ENCODE assay signal across 14 mouse cellular contexts in the genomic region with DNA sequence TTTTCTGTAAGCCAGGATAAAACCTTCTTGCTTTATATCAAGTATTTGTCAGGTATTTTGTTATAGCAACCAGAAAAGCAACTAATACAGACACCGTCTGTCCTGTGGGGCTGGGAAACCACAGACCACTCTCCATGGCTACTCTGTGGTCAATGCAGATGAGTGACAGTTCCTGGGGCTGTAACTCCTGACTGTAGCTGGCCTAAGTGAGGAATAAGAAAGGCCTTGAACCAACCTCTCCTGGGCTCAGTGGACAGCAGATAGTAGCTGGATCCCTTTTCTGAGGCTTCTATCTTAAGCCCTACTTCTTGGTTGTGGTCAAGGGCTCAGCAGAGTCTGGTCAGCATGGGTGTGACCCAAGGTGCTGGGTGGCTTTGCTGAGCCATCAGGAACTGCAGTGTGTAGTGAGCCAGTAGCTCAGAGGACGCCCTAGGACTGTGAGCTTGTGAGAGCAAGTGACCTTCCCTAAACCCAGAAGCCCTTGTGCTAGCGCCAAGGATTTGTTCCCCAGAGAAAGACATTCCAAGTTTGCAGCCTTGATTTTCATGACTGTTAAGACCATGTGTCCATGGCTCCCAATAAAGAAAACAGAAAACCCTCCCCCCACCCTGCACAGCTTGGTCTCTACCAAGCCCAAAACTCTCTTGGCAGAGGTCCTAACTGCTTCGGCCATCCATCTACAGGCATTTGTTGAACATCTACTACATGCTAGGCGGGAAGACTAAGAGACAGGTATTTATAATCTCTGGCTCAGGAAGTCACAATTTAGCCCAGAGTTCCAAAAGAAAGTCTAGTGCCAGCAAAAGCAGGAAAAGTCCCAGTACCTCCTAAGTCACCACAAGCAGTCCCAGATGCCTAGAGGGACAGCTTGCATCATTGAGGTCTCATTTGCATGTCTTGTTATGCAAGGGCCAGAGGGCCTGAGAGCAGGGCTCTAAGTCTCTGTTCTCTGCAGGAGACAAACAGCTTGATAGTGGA. TPM values are rescaled to one million over a fixed set of nuclear protein-coding genes. Genes with fewer than 3 reads are reported as not detected.
A peak's percentile ranks its signal among the peaks of the same experiment; 100 is the strongest.
DNase-seq lines count a peak whose midpoint lies in the region; TF ChIP-seq lines count a peak whose summit lies in the region.
"Had no signal": no experiment of that assay in that cellular context is flagged by ENCODE, and none has a peak within 500 bp of the region (broad histone marks: within the 10 kb centered on the region; RNA-seq: fewer than 3 reads in every experiment).

No protein-coding gene starts in this region.

- 77% methylated on average over 5 of the region's 5 CpGs for WGBS in spleen, adult 2 months

- peaks cover 24% of the 10 kb centered on the region for H3K4me1 ChIP-seq in spleen, adult 2 months (ENCODE audit: control insufficient read depth, insufficient read depth, insufficient read length)

- no peak for TF ChIP-seq CTCF in spleen, adult 2 months (IDR thresholded peaks at IDR 0.05; ENCODE audit: extremely low read depth, insufficient read depth, insufficient read length, insufficient replicate concordance)

- H3K4me3 ChIP-seq in spleen, adult 2 months (ENCODE audit: extremely low read depth, insufficient read depth, insufficient read length) = no peak overlapping the region
- H3K4me3 ChIP-seq: liver, embryonic 13.5 days had no signal

- peak; percentile 67 for DNase-seq in gastrocnemius, adult 18-20 months (ENCODE audit: low spot score)
- no peak for DNase-seq in gastrocnemius, postnatal 10 days
- DNase-seq in spleen, adult 2 months (ENCODE audit: low read depth in 1 of 2, low spot score in 2 of 2) = no peak
- DNase-seq in spleen, adult 12 weeks (ENCODE audit: low spot score) = no peak
- peak; percentile 52 for DNase-seq in kidney, postnatal 14 days
- DNase-seq in testis, postnatal 14 days (ENCODE audit: low spot score) = peak; percentile 40
- no peak for DNase-seq in right cerebral cortex, postnatal 25 days
- DNase-seq in urinary bladder, postnatal 25 days (ENCODE audit: low spot score) = no peak
- DNase-seq: cerebellum, adult 9-10 months; liver, embryonic 13.5 days had no signal

- no peak for TF ChIP-seq POLR2A in spleen, adult 2 months (IDR thresholded peaks at IDR 0.05; ENCODE audit: low read depth, low read length)

- H3K36me3 ChIP-seq in spleen, adult 2 months (ENCODE audit: control insufficient read depth, insufficient read depth, low read length) = no peaks in the 10 kb centered on the region
- H3K36me3 ChIP-seq: liver, embryonic 13.5 days had no signal

- no peaks in the 10 kb centered on the region for H3K27me3 ChIP-seq in spleen, adult 2 months (ENCODE audit: control insufficient read depth, insufficient read depth, low read length)

- peak overlapping the region; percentile 17; the same call in 1 of the 2 replicates for H3K27ac ChIP-seq in spleen, adult 2 months (ENCODE audit: insufficient read depth, low read length)
- H3K27ac ChIP-seq: hindbrain, embryonic 14.5 days; liver, embryonic 13.5 days had no signal

RNA-seq across cellular contexts. Expression of a gene that starts 27.1 kb away (rescaled TPM):
- total RNA-seq in gastrocnemius, adult 18-20 months (2021) = 1 to 10 TPM; 1.3 to 1.5 TPM
- 1 to 10 TPM; 2.0 to 2.3 TPM for total RNA-seq in gastrocnemius, postnatal 10 days (2021)
- polyA plus RNA-seq in spleen, adult 2 months (2012; rRNA removed) = 78.1 and 82.7 TPM in 2 replicates

RNA-seq across cellular contexts. Expression of a gene that starts 52.8 kb away (rescaled TPM):
- total RNA-seq in gastrocnemius, adult 18-20 months (2021) = not detected
- not detected for total RNA-seq in gastrocnemius, postnatal 10 days (2021)
- 4.0 and 4.6 TPM in 2 replicates for polyA plus RNA-seq in spleen, adult 2 months (2012; rRNA removed)
- polyA plus RNA-seq: C2C12; embryonic facial prominence, embryonic 14.5 days; liver, embryonic 13.5 days had no signal

RNA-seq across cellular contexts. Expression of a gene that starts 54.5 kb away (rescaled TPM):
- total RNA-seq in gastrocnemius, adult 18-20 months (2021) = not detected
- not detected for total RNA-seq in gastrocnemius, postnatal 10 days (2021)
- 0.08 TPM in 1 of 2 replicates, not detected in the other for polyA plus RNA-seq in spleen, adult 2 months (2012; rRNA removed)
- polyA plus RNA-seq: C2C12; embryonic facial prominence, embryonic 14.5 days; hindbrain, embryonic 14.5 days; liver, embryonic 13.5 days; midbrain, embryonic 16.5 days had no signal

Comparison
In these comparisons a context has a peak if more than half of its experiments do, and no peak if none do; other contexts are left out.
1. DNase-seq: peak in gastrocnemius, adult 18-20 months (single experiment), kidney, postnatal 14 days (single experiment) and testis, postnatal 14 days (single experiment); none in gastrocnemius, postnatal 10 days (single experiment), spleen, adult 2 months (0 of 2), spleen, adult 12 weeks (single experiment), right cerebral cortex, postnatal 25 days (single experiment) and urinary bladder, postnatal 25 days (single experiment).